Mouse (Mus musculus) lung, adult 2 months (tissue): ENCODE measurements around the gene Wipi1. TPM values are rescaled to one million over a fixed set of nuclear protein-coding genes. Genes with fewer than 3 reads are reported as not detected.

Source experiments
- DNase-seq: peaks from one replicate; pipeline ENCODE4 v3.0.0; 2022
- H3K4me1 ChIP-seq: fragments of 200-500 bp; 2 replicates; pipeline ENCODE4 v1.6.1; 2011; ENCODE audit warnings: low read length; ENCODE audit not compliant: control insufficient read depth, insufficient read depth
- H3K4me3 ChIP-seq: fragments of 200-500 bp; replicated peaks from 2 replicates; pipeline ENCODE3; 2011; ENCODE audit warnings: low read depth, mild to moderate bottlenecking, control low read depth, low read length; ENCODE audit errors: extremely low read depth
- CTCF ChIP-seq: fragments of 200-500 bp; IDR thresholded peaks from 2 replicates; pipeline ENCODE4 v1.5.1; 2011; ENCODE audit warnings: mild to moderate bottlenecking, low read length, control low read depth; ENCODE audit not compliant: insufficient read depth
- POLR2A ChIP-seq: fragments of 200-500 bp; IDR thresholded peaks from 2 replicates; pipeline ENCODE4 v1.6.1; 2011; ENCODE audit warnings: low read depth, mild to moderate bottlenecking, control low read depth, low read length, borderline replicate concordance; ENCODE audit errors: extremely low read depth
- WGBS: fragments of 180-500 bp; shearing (Covaris S2); methylation state at CpG from one replicate; pipeline ENCODE4 v1.1.7; 2018; 5-methylcytosine and 5-hydroxymethylcytosine counted together
- polyA plus RNA-seq: library from polyadenylated mRNA; depleted of rRNA; stranded (reverse); fragments of >200 nt; gene quantifications from 2 replicates; pipeline ENCODE4 v1.2.3, GENCODE M21; 2012

The Wipi1 gene
- polyA plus RNA-seq, 1 experiment, result 20.3 TPM

DNA sequence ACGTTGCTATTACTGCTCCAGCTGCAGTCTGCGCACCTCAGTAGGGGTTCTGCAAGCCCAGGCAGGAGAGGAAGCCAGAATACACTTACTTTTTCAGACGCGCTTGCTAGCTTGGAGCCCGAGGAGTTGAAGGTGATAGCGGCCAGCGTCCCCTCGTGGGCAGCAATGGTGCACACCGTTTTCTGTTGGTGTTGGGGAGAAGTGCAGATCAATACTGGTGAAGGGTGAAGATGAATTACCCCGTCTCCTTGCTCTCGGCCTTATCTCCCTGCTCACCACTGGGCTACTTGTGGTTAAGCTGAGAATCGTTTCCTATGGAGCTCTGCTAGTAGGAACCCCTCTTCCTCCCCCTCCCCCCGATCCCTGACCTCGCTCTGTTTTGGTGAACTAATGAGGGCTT is 27.8 kb downstream of the Wipi1 start:
- DNase-seq, result no peak
- Histone ChIP-seq H3K4me1 (peaks cover 7% of the 10 kb centered on the region), H3K4me3 (no peak overlapping the region)
- WGBS, result 78% methylated on average over 14 of the region's 14 CpGs
- no peak for TF ChIP-seq CTCF
- TF ChIP-seq POLR2A, result no peak

DNA sequence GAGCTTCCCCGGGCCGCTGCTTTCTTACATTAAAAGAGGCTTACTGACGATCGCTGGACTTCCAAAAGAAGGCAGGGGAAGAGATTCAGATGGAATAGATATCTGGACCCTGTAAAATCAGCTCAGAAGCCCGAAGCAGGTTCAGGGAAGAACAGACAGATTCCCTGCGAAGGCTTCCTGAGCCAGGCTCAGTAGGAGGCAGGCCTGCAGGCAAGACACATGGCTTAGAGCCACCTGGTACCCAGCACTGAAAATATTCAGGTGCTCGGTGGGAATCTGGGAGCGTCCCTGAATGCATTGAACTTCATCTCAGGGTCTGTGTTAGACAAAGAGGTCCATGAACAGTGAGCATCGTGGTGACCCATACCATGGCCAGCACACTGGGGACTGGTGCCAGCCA is 31.8 kb downstream of the Wipi1 start:
- Histone ChIP-seq H3K4me3 (no peak overlapping the region), H3K4me1 (no peaks in the 10 kb centered on the region)
- WGBS, result 93% methylated on average over 9 of the region's 9 CpGs
- TF ChIP-seq POLR2A (no peak), CTCF (no peak)
- no peak for DNase-seq

DNA sequence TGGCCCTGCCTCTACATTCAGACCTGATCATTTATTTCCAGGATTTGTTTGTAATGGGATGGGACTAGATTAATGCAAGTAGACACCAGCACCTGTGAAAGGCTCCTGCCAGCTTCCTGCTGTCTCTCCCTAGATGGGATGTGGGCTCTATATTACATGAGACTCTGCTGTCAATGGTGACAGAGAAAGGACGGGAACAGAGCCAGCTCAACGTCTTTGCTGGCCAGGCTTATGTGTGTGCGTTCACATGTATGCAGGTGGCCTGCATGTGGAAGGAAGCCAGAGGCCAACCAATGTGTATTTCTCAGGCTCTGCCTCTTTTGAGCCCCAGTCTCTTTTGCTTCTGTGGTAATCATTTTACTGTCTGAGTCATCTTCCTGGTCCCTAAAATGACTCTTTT is 33.2 kb downstream of the Wipi1 start:
- 64% methylated on average over 3 of the region's 3 CpGs for whole genome bisulfite sequencing

DNA sequence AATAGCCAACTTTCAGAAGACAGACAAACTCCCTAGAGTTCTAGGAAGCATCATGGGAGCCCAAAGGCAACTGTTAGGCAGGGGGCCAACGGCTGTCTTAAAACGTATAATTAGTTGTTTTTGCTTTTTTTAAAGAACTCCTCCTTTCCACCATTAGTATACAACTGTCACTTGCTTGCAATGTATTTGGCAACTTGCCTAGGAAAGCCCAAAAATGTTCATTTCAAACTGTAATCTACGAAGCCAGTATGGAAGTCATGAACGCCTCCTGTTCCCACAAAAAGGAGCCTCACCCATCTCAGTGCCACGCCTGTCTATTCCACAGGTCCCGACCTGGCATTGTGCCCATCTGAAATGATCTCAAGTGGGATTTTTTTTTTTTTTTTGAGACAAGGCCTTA is 35.9 kb downstream of the Wipi1 start:
- DNase-seq, result no peak
- no peak overlapping the region for H3K4me3 ChIP-seq
- no peaks in the 10 kb centered on the region for H3K4me1 ChIP-seq
- TF ChIP-seq CTCF (no peak), POLR2A (no peak)
- 66% methylated on average over 6 of the region's 6 CpGs for WGBS

More for the DNA sequence above, 33.2 kb downstream of the Wipi1 start:
- TF ChIP-seq CTCF, result no peak
- no peak for TF ChIP-seq POLR2A
- Histone ChIP-seq H3K4me1 (no peaks in the 10 kb centered on the region), H3K4me3 (no peak overlapping the region)
- no peak for DNase-seq

DNA sequence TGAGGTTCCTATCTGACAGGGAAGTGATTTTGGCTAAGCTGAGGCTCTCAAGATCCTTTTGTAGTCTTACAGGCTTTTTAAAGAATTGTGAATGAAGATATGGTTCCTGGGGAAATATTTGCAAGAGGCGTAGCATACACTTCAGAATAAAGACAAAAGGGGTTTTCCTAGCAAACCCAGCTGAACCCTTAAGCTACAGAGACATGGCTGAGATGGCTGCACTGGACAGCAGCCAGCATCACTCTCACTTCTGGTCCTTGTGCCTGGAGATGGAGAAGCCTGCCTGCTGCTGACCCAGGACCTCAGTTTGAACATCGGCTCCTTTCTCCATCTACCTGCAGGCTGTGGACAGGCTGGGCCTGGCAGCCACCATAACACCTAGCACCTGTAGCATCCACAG is 37.2 kb downstream of the Wipi1 start:
- H3K4me3 ChIP-seq, result no peak overlapping the region
- 71% methylated on average over 2 of the region's 2 CpGs for WGBS
- no peak for DNase-seq
- H3K4me1 ChIP-seq, result no peaks in the 10 kb centered on the region
- no peak for TF ChIP-seq CTCF
- TF ChIP-seq POLR2A, result no peak

DNA sequence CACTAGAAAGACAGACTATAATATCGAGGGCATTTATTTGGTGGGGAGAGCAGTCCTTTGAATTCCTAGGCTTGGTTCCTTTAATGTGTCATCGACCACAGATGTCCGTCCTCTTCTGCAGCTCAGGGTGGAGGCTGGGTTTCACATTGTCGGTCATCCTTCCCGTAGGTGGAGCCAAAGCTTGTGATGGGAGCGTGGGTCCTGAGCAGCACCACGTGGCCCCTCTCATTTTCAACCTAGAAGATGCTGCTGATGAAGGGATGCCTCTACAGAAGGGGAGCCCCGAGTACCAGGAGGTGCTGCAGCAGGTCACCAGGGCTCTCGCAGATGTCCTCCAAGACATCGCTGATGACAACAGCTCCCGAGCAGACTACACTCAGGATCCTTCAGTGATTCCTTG is 39.7 kb downstream of the Wipi1 start:
- Histone ChIP-seq H3K4me3 (no peak overlapping the region), H3K4me1 (no peaks in the 10 kb centered on the region)
- DNase-seq, result no peak
- 88% methylated on average over 11 of the region's 11 CpGs for WGBS
- TF ChIP-seq CTCF, result no peak
- no peak for TF ChIP-seq POLR2A

DNA sequence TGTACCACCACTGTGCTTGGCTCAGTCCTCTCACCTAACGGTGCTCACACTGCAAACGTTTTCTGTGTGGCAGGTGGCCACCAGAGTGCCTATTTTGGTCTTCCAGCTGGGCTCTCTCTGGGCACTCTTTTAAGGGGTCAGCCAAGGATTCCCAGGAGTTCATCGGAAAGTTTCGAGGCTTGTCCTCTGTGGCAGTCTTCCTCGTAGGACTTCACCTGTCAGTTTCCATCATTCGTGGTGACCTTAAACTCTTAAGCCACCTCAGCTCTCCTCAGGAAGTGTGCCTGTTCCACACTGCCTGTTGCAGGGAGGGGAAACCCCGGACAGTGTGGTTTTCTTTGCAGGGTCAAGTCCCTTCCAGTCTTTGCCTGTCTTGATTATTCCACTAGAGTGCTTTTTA is 42.0 kb downstream of the Wipi1 start:
- no peak for DNase-seq
- Histone ChIP-seq H3K4me3 (no peak overlapping the region), H3K4me1 (no peaks in the 10 kb centered on the region)
- no peak for TF ChIP-seq POLR2A
- TF ChIP-seq CTCF, result no peak
- 54% methylated on average over 7 of the region's 7 CpGs for WGBS

DNA sequence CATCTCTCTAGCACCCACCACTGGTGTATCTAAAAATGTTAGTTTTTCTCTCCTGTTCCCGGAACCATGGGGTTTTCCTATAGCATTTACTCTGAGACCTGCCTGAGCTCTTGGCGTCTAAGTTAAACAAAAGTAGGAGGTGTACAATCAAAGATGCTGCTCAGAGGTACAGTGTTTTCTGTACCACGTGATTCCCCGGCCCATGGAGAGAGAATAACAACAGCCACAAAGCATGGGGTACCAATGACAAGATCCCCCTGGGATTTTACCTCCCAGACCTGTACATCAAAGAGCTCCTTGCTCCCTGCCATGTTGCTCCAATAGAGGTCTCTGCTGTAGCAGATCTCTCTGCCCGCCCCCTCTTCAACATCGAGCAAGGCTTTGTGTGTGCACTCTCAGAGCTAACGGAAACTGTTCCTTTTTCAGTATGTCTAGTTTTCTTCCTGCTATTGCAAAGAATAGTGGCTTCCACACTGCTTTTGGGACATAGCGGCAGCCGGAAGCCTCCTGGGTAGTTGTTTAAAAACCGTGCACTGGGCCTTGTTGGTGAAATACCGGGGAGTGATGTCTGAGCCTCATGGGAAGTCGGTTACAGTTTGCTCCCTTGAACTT is 42.7 kb downstream of the Wipi1 start:
- DNase-seq, result no peak
- 62% methylated on average over 12 of the region's 12 CpGs for WGBS
- Histone ChIP-seq H3K4me3 (no peak overlapping the region), H3K4me1 (no peaks in the 10 kb centered on the region)
- no peak for TF ChIP-seq CTCF
- no peak for TF ChIP-seq POLR2A

DNA sequence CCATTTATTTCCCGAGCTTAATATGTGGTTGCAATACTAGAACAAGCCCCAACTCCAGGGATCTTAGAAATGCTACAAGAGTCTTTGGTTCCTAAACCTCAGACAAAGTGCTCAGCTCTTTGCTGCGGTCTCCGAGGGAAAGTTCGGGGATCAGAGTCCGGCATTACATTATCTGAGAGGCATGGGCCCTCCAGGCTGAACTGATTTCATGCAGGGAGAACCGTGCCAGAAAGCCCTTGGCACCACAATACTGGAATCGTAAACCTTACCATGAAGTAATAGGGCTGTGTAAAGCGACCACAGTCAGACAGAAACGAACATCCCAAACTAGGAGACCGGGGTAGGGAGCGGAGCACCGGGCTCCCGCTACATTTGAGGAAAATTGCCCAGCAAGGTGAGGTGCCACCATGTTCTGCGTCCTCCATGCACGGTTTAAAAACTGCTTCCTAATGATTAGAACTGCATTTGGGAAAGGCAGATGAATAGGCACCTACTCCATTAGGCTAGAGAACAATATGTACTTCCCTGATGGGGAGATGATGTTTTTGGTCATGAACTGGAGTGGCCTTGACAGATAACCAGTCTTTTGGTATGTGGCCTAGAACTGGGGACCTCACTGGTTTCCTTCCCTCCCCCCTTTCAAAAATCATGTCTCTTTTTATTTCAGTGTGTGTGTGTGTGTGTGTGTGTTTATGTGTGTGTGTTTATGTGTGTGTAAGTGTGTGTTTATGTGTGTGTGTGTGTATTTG is 47.1 kb downstream of the Wipi1 start:
- Histone ChIP-seq H3K4me1 (peaks cover 5% of the 10 kb centered on the region), H3K4me3 (no peak overlapping the region)
- DNase-seq, result no peak
- TF ChIP-seq CTCF (no peak), POLR2A (no peak)
- 83% methylated on average over 15 of the region's 15 CpGs for WGBS

DNA sequence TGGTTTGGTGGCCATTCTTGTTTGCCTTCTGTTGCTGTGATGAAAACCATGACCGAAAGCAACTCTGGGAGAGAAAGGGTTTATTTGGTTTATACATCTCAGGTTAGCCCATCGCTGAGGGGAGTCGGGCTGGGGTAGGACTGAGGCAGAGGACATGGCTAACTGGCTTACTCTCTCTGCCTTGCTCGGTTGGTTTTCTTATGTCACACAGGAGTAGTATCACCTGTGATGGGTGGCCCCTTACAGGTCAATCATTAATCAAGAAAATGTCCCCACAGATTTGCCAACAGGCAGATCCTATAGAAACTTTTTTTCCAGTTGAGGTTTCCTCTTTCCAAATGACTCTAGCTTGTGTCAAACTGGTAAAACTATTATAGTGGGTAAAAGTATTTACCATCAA is 48.1 kb downstream of the Wipi1 start:
- DNase-seq, result no peak
- no peak overlapping the region for H3K4me3 ChIP-seq
- H3K4me1 ChIP-seq, result peaks cover 9% of the 10 kb centered on the region
- TF ChIP-seq POLR2A (no peak), CTCF (no peak)
- 86% methylated on average over 4 of the region's 4 CpGs for WGBS

DNA sequence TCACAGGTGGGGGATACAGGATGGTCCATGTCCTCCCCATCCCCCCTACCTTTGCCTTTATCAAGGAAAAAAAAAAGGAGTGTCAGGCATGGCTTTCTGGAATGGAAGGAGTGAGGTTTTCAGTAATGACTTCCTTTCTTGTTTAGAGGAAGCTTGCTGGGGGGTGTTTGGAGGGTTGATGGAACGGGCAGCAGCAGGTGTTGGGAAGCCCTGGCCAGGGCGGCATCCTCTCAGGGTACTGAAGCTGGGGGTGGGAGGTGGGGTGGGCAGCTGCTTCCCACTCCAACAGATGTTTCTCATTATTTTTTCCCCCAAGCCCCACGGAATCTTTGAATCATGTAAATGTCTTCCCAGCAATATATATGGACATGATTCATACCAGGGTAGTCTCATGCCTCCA is 50.3 kb downstream of the Wipi1 start:
- no peak for DNase-seq
- 46% methylated on average over 3 of the region's 3 CpGs for WGBS
- TF ChIP-seq CTCF, result no peak
- Histone ChIP-seq H3K4me1 (peaks cover 9% of the 10 kb centered on the region), H3K4me3 (no peak overlapping the region)
